Mouse (Mus musculus): ENCODE data around the gene Msh6. TPM values are rescaled to one million over a fixed set of nuclear protein-coding genes. Genes with fewer than 3 reads are reported as not detected.

Msh6 gene
- total RNA-seq, 2 experiments from 2014 or later, result 12.9 to 14.4 TPM

Other genes with a start within 250 kb of the Msh6 start
- 10 to 100 TPM; 29.0 to 31.2 TPM for gene Kcnk12, start 177.1 kb upstream of the Msh6 start, total RNA-seq (2021)
- not detected for gene Rpl36-ps4, start 54.1 kb upstream of the Msh6 start, total RNA-seq (2021)
- gene Fbxo11, start 90.2 kb downstream of the Msh6 start, total RNA-seq (2021), result 100 to 1,000 TPM; 118 to 119 TPM

All from left cerebral cortex, postnatal 25 days (tissue).